Mouse (Mus musculus): Measurements from ENCODE around the gene Cpne6. TPM values are rescaled to one million over a fixed set of nuclear protein-coding genes. Genes with fewer than 3 reads are reported as not detected.
A peak's percentile ranks its signal among the peaks of the same experiment; 100 is the strongest.

Gene Cpne6
- total and polyA plus RNA-seq, 3 experiments = not detected

GRCm38 (mm10) chr14:55491291-55491833 lies 18.9 kb upstream of the Cpne6 start (continued):
- TF ChIP-seq GATA1 (IDR thresholded peaks at IDR 0.05; ENCODE audit: low read depth, low read length) (peak; percentile 46; the same call in 1 of the 2 replicates), SIN3A (IDR thresholded peaks at IDR 0.05; ENCODE audit: low read length) (peak; percentile 92)

DNA sequence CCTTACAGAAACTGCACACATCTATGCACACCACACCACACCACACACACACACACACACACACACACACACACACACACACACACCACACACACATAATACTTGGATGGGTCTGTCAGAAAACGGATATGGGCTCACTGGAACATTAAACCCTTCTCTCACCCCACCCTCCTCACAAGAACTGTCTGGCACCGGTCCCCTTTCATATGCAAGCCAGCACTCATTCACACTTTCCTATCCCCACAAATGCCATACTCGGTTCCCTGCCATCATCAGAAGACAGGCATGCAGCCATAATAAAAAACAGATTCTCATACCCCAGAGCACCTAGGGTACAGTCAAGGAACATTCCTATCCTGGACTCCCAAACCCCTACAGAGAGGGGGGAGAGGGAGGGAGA lies 18.1 kb upstream of the Cpne6 start:
- Histone ChIP-seq H3K9ac (ENCODE audit: control insufficient read depth, low read depth, low read length, poor library complexity, severe bottlenecking) (no peak overlapping the region), H3K79me2 (ENCODE audit: control insufficient read depth, insufficient read depth, low read length, poor library complexity) (no peaks in the 10 kb centered on the region), H3K4me3 (ENCODE audit: control insufficient read depth in 1 of 2, insufficient read depth in 1 of 2, low read depth in 2 of 2, low read length in 2 of 2) (no peak overlapping the region), H3K27me3 (ENCODE audit: control insufficient read depth in 1 of 2, insufficient read depth in 2 of 2, low read length in 2 of 2) (no peaks in the 10 kb centered on the region), H3K4me1 (ENCODE audit: control insufficient read depth in 1 of 2, insufficient read depth in 2 of 2, low read length in 2 of 2) (peaks cover 0 to 5% of the 10 kb centered on the region in 2 experiments; a peak in 2 of 4 replicates), H3K27ac (ENCODE audit: control insufficient read depth, low read depth, low read length) (no peak overlapping the region), H3K36me3 (ENCODE audit: control insufficient read depth in 1 of 2, insufficient read depth in 2 of 2, low read length in 2 of 2) (peaks cover 0 to 5% of the 10 kb centered on the region in 2 experiments; a peak in 2 of 4 replicates), H3K9me3 (replicated peaks; ENCODE audit: insufficient read depth, low read length) (no peaks in the 10 kb centered on the region)
- TF ChIP-seq ZMIZ1 (IDR thresholded peaks at IDR 0.05; ENCODE audit: low read depth, low read length) (no peak), RCOR1 (IDR thresholded peaks at IDR 0.05; ENCODE audit: low read depth, low read length) (no peak), CTCF (IDR thresholded peaks at IDR 0.05 in 2 of 3, conservative IDR thresholded peaks at IDR 0.05 in 1 of 3; ENCODE audit: control insufficient read depth in 1 of 3, insufficient read depth in 1 of 3, low read depth in 2 of 3, low read length in 3 of 3, poor library complexity in 1 of 3, severe bottlenecking in 1 of 3) (no peak), USF1 (IDR thresholded peaks at IDR 0.05; ENCODE audit: low read depth, low read length) (no peak), NELFE (IDR thresholded peaks at IDR 0.05; ENCODE audit: low read depth, low read length) (no peak), MYC (IDR thresholded peaks at IDR 0.05; ENCODE audit: low read depth, low read length) (no peak), SIN3A (IDR thresholded peaks at IDR 0.05; ENCODE audit: low read length) (no peak), GATA1 (IDR thresholded peaks at IDR 0.05; ENCODE audit: low read depth, low read length) (no peak), ZNF384 (IDR thresholded peaks at IDR 0.05; ENCODE audit: low read depth, low read length) (no peak), TAL1 (IDR thresholded peaks at IDR 0.05; ENCODE audit: low read length) (no peak), CHD1 (IDR thresholded peaks at IDR 0.05; ENCODE audit: low read depth, low read length) (no peak), MXI1 (IDR thresholded peaks at IDR 0.05; ENCODE audit: low read depth, low read length) (no peak), MAX (IDR thresholded peaks at IDR 0.05; ENCODE audit: low read length) (no peak), GABPA (IDR thresholded peaks at IDR 0.05; ENCODE audit: low read depth, low read length) (no peak), MEF2A (IDR thresholded peaks at IDR 0.05; ENCODE audit: extremely low read depth, insufficient replicate concordance, low read depth, low read length, poor library complexity, severe bottlenecking) (no peak)
- no peak for DNase-seq (ENCODE audit: low read depth, low spot score)

GRCm38 (mm10) chr14:55495509-55496240 lies 14.6 kb upstream of the Cpne6 start:
- Histone ChIP-seq H3K36me3 (ENCODE audit: control insufficient read depth in 1 of 2, insufficient read depth in 2 of 2, low read length in 2 of 2) (peaks cover 0 to 3% of the 10 kb centered on the region in 2 experiments; a peak in 1 of 4 replicates), H3K27ac (ENCODE audit: control insufficient read depth, low read depth, low read length) (no peak overlapping the region), H3K79me2 (ENCODE audit: control insufficient read depth, insufficient read depth, low read length, poor library complexity) (no peaks in the 10 kb centered on the region), H3K9me3 (replicated peaks; ENCODE audit: insufficient read depth, low read length) (no peaks in the 10 kb centered on the region), H3K9ac (ENCODE audit: control insufficient read depth, low read depth, low read length, poor library complexity, severe bottlenecking) (no peak overlapping the region), H3K4me3 (ENCODE audit: control insufficient read depth in 1 of 2, insufficient read depth in 1 of 2, low read depth in 2 of 2, low read length in 2 of 2) (no peak overlapping the region), H3K4me1 (ENCODE audit: control insufficient read depth in 1 of 2, insufficient read depth in 2 of 2, low read length in 2 of 2) (peaks cover 0 to 5% of the 10 kb centered on the region in 2 experiments; a peak in 2 of 4 replicates), H3K27me3 (ENCODE audit: control insufficient read depth in 1 of 2, insufficient read depth in 2 of 2, low read length in 2 of 2) (no peaks in the 10 kb centered on the region; a peak in 1 of 4 replicates)
- TF ChIP-seq RCOR1 (IDR thresholded peaks at IDR 0.05; ENCODE audit: low read depth, low read length) = no peak
- TF ChIP-seq NRF1 (IDR thresholded peaks at IDR 0.05; ENCODE audit: insufficient read depth, low read depth, low read length, poor library complexity, severe bottlenecking) = no peak
- TF ChIP-seq E2F4 (IDR thresholded peaks at IDR 0.05; ENCODE audit: borderline replicate concordance, low read depth, low read length) = no peak
- no peak for TF ChIP-seq CTCF (IDR thresholded peaks at IDR 0.05 in 2 of 3, conservative IDR thresholded peaks at IDR 0.05 in 1 of 3; ENCODE audit: control insufficient read depth in 1 of 3, insufficient read depth in 1 of 3, low read depth in 2 of 3, low read length in 3 of 3, poor library complexity in 1 of 3, severe bottlenecking in 1 of 3)
- no peak for TF ChIP-seq POLR2AphosphoS2 (IDR thresholded peaks at IDR 0.05; ENCODE audit: low read length)
- TF ChIP-seq EP300 (IDR thresholded peaks at IDR 0.05; ENCODE audit: low read depth in 1 of 2, low read length in 2 of 2) = no peak
- TF ChIP-seq TBP (IDR thresholded peaks at IDR 0.05; ENCODE audit: low read depth, low read length) = no peak
- TF ChIP-seq MAX (IDR thresholded peaks at IDR 0.05; ENCODE audit: low read length) = no peak
- no peak for TF ChIP-seq UBTF (IDR thresholded peaks at IDR 0.05; ENCODE audit: borderline replicate concordance, insufficient read depth, low read depth, low read length)
- TF ChIP-seq TAL1 (IDR thresholded peaks at IDR 0.05; ENCODE audit: low read length) = no peak
- no peak for TF ChIP-seq ZC3H11A (IDR thresholded peaks at IDR 0.05; ENCODE audit: low read depth, low read length)
- TF ChIP-seq RAD21 (IDR thresholded peaks at IDR 0.05; ENCODE audit: low read depth, low read length) = no peak
- no peak for TF ChIP-seq CHD1 (IDR thresholded peaks at IDR 0.05; ENCODE audit: low read depth, low read length)
- TF ChIP-seq BHLHE40 (IDR thresholded peaks at IDR 0.05; ENCODE audit: borderline replicate concordance, low read depth, low read length) = no peak
- TF ChIP-seq TCF12 (IDR thresholded peaks at IDR 0.05; ENCODE audit: low read depth, low read length) = no peak
- no peak for TF ChIP-seq USF1 (IDR thresholded peaks at IDR 0.05; ENCODE audit: low read depth, low read length)
- no peak for DNase-seq (ENCODE audit: low read depth, low spot score)
